Mouse (Mus musculus) liver, embryonic 16.5 days (tissue): ENCODE measurements at regions not wholly inside any gene's neighbourhood (a gene's known extent, or its start where the extent isn't known, plus 50 kb on each side); places are given as distances from the start of the nearest gene placed in this dataset.

Experiments used
- ATAC-seq: fragments of 200-750 bp; cut with Nextera tagmentation; 2 replicates; pipeline ENCODE4 v1.8.0; 2017; ENCODE audit warnings: low read depth, mild to moderate bottlenecking, moderate number of reproducible peaks, moderate library complexity
- H3K27ac ChIP-seq: fragments of 300-500 bp; sonication (generic); 2 replicates; pipeline ENCODE4 v1.5.1; 2014; ENCODE audit warnings: mild to moderate bottlenecking, low read length
- H3K27me3 ChIP-seq: fragments of 300-500 bp; sonication (generic); 2 replicates; pipeline ENCODE4 v1.6.1; 2014; ENCODE audit warnings: low read depth, low read length, mixed read lengths; ENCODE audit not compliant: control insufficient read depth, insufficient read depth
- H3K36me3 ChIP-seq: fragments of 300-500 bp; sonication (generic); 2 replicates; pipeline ENCODE4 v1.6.1; 2014; ENCODE audit warnings: mild to moderate bottlenecking; ENCODE audit not compliant: control insufficient read depth, insufficient read depth
- H3K4me1 ChIP-seq: fragments of 300-500 bp; sonication (generic); 2 replicates; pipeline ENCODE4 v1.6.1; 2014; ENCODE audit warnings: low read depth, low read length, mixed read lengths; ENCODE audit not compliant: control insufficient read depth
- H3K4me2 ChIP-seq: fragments of 300-500 bp; sonication (generic); 2 replicates; pipeline ENCODE4 v1.6.1; 2014; ENCODE audit warnings: low read depth, low read length, mixed read lengths
- H3K4me3 ChIP-seq: fragments of 300-500 bp; sonication (generic); 2 replicates; pipeline ENCODE4 v1.5.1; 2014; ENCODE audit warnings: low read depth, mild to moderate bottlenecking, low read length
- H3K9ac ChIP-seq: fragments of 300-500 bp; sonication (generic); 2 replicates; pipeline ENCODE4 v1.6.1; 2014; ENCODE audit warnings: low read depth, low read length
- H3K9me3 ChIP-seq: fragments of 300-500 bp; sonication (generic); replicated peaks from 2 replicates; pipeline ENCODE4 v1.6.1; 2016; ENCODE audit warnings: low read length; ENCODE audit not compliant: control insufficient read depth
- WGBS: fragments of 180-500 bp; shearing (Covaris S2); extraction: QIAGEN DNeasy Blood & Tissue Kit; methylation state at CpG from one replicate; pipeline ENCODE4 v1.1.7; 2014; ENCODE audit not compliant: insufficient replicate concordance; 5-methylcytosine and 5-hydroxymethylcytosine counted together

DNA sequence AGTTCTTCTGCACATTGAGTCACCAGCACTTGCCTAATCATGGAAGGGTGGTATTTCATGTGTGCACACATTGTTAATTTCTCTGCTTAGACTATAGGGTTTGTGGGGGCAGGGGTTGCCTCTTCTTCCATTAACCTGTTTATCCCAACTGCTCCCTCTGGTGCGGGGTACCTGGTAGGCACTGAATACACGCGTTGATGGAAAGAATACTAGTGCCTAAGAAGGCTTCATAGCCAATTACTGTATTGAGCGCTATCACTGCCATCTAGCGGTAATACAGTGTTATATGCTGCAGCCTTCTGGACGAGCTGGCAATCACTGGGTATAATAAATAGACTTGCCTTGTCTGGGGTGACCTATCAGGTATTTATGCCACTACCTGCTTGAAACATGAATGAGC lies 86.4 kb upstream of the Chd2 start:
- peaks cover 10% of the 10 kb centered on the region for H3K4me1 ChIP-seq
- H3K9me3 ChIP-seq, result no peaks in the 10 kb centered on the region
- 2% methylated on average over 6 of the region's 6 CpGs for WGBS
- no peak overlapping the region for H3K4me3 ChIP-seq
- H3K27me3 ChIP-seq, result no peaks in the 10 kb centered on the region
- no peak overlapping the region for H3K4me2 ChIP-seq
- no peaks in the 10 kb centered on the region for H3K36me3 ChIP-seq
- ATAC-seq, result peak; percentile 70
- no peak overlapping the region for H3K9ac ChIP-seq
- H3K27ac ChIP-seq, result no peak overlapping the region

DNA sequence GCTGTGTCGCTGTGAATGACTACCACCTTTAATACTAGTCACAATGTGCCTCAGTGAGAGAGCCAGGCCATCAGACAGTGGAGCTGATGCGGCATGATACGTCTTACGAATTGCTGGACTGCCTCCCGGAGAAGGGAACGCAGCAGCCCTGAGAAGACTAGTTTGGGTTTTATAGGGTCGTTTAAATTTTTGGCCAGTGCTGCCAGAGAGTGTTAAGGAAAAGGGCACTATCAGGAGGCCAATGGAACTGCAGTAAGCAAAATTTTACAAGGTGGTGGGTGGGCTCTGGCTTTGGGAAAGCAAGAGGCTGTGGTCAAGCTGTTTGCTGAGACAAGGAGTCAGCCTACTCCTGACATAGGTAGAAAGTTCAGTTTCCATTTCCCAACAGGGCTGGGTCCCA lies 84.7 kb upstream of the Chd2 start:
- H3K9ac ChIP-seq, result no peak overlapping the region
- H3K4me3 ChIP-seq, result no peak overlapping the region
- H3K27ac ChIP-seq, result no peak overlapping the region
- WGBS, result 75% methylated on average over 7 of the region's 7 CpGs
- no peak overlapping the region for H3K4me2 ChIP-seq
- peak; percentile 22; the same call in 1 of the 2 replicates for ATAC-seq
- peaks cover 10% of the 10 kb centered on the region for H3K4me1 ChIP-seq
- no peaks in the 10 kb centered on the region for H3K27me3 ChIP-seq
- no peaks in the 10 kb centered on the region for H3K36me3 ChIP-seq
- no peaks in the 10 kb centered on the region for H3K9me3 ChIP-seq

DNA sequence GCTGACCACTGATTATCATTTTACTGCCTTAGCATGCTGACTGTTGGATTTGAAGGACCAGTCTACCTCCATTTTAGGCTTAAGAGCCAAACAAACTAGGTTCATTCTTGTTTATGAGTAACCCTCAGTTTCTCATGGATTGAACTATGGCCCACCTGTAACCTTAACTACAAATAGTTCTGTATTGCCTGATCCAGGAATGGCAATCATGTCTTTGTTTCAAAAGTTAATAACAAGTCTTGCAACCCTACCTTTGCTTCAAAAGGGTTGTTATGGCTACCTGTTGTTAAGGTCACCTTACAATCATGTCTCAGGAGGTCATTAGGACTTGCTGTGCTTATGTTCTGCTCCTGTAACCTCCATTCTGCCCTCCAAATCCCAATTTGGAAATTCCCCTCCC lies 84.0 kb upstream of the Chd2 start:
- no peak for ATAC-seq
- H3K27ac ChIP-seq, result no peak overlapping the region
- H3K9me3 ChIP-seq, result no peaks in the 10 kb centered on the region
- H3K4me2 ChIP-seq, result no peak overlapping the region
- no peaks in the 10 kb centered on the region for H3K36me3 ChIP-seq
- no peak overlapping the region for H3K9ac ChIP-seq
- H3K4me3 ChIP-seq, result no peak overlapping the region
- peaks cover 10% of the 10 kb centered on the region for H3K4me1 ChIP-seq
- no peaks in the 10 kb centered on the region for H3K27me3 ChIP-seq

DNA sequence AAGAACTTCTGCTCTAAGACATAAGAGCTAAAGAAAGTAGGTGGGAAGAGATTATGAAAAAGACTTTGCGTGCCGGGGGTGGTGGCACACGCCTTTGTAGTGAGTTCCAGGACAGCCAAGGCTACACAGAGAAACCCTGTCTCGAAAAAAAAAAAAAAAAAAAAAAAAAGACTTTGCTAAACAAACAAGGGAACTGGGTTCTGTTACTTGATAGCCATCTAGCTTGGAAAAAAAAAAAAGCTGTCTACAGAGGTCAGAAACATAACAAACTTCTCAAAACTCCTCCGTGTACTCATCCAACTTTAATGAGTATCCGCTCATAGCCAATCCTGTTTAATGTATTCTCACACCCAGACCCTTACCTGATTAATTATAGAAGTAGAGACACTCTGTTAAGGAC lies 83.4 kb upstream of the Chd2 start:
- Histone ChIP-seq H3K27ac (no peak overlapping the region), H3K4me1 (peaks cover 10% of the 10 kb centered on the region), H3K4me3 (no peak overlapping the region), H3K27me3 (no peaks in the 10 kb centered on the region), H3K36me3 (no peaks in the 10 kb centered on the region), H3K4me2 (no peak overlapping the region), H3K9ac (no peak overlapping the region), H3K9me3 (no peaks in the 10 kb centered on the region)
- WGBS, result 57% methylated on average over 6 of the region's 6 CpGs
- no peak for ATAC-seq

DNA sequence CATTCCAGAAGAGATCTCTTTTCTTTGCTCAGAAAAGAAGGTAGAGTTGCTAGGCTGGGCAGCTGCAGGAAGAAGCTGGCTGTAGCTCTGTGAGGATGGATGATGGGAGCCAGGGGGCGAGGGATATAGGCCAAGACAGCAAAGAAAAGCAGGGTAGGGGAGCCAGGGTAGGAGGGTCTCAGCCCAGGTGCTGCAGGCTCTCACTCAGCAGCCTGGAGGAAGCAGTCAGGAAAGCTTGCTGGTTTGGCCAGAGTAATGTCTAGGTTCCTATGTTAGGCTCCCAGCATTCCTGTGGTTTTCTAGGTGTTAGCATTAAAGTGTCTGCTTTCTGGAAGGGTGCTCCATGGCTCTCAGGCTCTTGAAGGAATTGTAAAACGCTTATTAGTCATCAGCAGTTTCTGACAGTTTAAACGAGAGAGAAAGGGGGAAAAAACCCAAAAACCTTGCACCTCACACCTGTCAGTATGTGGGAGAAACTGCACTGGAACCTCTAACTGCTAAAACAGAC lies 82.5 kb upstream of the Chd2 start:
- Histone ChIP-seq H3K4me1 (peaks cover 10% of the 10 kb centered on the region), H3K36me3 (no peaks in the 10 kb centered on the region), H3K4me3 (no peak overlapping the region), H3K27me3 (no peaks in the 10 kb centered on the region), H3K4me2 (no peak overlapping the region), H3K9me3 (no peaks in the 10 kb centered on the region), H3K9ac (no peak overlapping the region), H3K27ac (no peak overlapping the region)
- ATAC-seq, result no peak
- WGBS, result 64% methylated on average over 3 of the region's 3 CpGs

DNA sequence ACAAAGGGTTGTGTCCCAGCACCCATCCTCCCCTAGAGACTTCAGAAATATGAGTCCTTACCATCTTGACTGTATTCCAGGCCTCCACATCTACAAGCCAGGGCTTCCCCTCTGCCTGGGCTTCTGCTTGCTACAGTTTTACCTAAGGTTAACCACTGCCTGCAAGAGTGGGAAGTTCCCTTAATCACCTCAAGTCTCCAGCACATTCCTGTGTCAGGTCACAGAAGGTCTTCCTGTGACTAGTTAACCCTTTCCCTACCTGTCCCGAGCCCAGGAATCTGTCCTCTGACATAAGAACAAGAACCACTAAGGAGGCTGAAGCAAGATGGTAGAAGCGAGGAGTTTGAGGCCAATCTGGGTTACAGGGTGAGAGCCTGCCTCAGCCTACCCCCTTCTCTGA lies 80.8 kb upstream of the Chd2 start:
- Histone ChIP-seq H3K9ac (no peak overlapping the region), H3K4me1 (peaks cover 7% of the 10 kb centered on the region), H3K4me3 (no peak overlapping the region), H3K36me3 (no peaks in the 10 kb centered on the region), H3K9me3 (no peaks in the 10 kb centered on the region), H3K27ac (no peak overlapping the region), H3K27me3 (no peaks in the 10 kb centered on the region), H3K4me2 (no peak overlapping the region)
- no peak for ATAC-seq
- WGBS, result 66% methylated on average over 2 of the region's 2 CpGs

DNA sequence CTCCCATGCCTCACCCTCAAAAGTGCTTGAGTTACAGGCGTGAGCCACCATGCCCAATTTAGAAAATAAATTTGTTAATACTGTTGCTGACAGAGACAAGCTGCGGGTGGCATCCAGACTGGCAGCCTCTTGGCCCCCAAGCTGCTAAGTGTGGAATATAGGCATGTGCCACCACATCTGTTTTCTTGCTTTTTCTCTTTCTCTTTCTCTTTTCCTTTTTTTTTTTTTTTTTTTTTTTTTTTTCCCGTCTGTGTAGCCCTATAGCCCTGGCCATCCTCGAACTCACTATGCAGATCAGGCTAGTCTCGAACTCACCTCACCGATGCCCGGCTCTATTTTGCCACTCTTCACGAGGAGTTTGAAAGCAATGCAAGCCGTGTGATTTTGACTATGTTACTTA lies 78.7 kb upstream of the Chd2 start:
- no peak overlapping the region for H3K27ac ChIP-seq
- 81% methylated on average over 9 of the region's 9 CpGs for WGBS
- H3K27me3 ChIP-seq, result no peaks in the 10 kb centered on the region
- no peaks in the 10 kb centered on the region for H3K36me3 ChIP-seq
- no peak overlapping the region for H3K9ac ChIP-seq
- H3K4me2 ChIP-seq, result no peak overlapping the region
- no peaks in the 10 kb centered on the region for H3K9me3 ChIP-seq
- H3K4me1 ChIP-seq, result peaks cover 6% of the 10 kb centered on the region
- no peak for ATAC-seq
- H3K4me3 ChIP-seq, result no peak overlapping the region

DNA sequence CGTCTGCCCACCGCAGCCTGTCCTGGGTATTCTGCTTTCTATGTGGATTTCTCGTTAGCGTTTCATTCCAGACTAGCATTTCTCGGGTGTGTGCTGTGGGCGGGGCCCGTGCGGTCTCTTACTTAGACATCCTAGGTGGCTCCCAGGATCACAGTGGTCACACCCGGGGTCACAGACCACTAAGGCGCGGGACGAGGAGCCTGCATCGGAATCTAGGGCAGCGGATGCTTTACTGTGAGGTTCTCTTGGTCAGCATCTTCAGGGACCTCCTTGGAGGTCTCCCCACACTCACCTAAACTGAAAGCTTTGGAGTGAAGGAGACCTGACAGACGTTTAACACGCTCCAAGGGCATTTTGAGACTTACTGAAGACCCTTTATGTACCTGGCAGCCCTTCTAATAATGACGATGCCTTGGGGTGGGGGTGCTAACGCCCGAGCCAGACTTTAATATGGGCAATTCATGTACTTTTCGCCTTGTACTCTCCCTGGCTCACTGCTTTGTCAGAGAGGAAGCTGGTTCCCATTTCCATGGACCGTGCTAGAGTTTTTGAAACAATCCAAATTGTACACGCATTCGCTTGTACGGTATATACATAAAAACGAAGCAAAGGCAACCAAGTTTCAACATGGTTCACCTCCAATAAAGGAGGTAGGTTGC lies 77.3 kb upstream of the Chd2 start:
- H3K27ac ChIP-seq, result peak overlapping the region; percentile 98
- H3K9ac ChIP-seq, result peak overlapping the region; percentile 79
- no peaks in the 10 kb centered on the region for H3K36me3 ChIP-seq
- peak overlapping the region; percentile 81 for H3K4me2 ChIP-seq
- 3% methylated on average over 25 of the region's 25 CpGs for WGBS
- peaks cover 6% of the 10 kb centered on the region for H3K4me1 ChIP-seq
- H3K9me3 ChIP-seq, result no peaks in the 10 kb centered on the region
- ATAC-seq, result peak; percentile 61
- H3K4me3 ChIP-seq, result peak overlapping the region; percentile 77
- H3K27me3 ChIP-seq, result no peaks in the 10 kb centered on the region

DNA sequence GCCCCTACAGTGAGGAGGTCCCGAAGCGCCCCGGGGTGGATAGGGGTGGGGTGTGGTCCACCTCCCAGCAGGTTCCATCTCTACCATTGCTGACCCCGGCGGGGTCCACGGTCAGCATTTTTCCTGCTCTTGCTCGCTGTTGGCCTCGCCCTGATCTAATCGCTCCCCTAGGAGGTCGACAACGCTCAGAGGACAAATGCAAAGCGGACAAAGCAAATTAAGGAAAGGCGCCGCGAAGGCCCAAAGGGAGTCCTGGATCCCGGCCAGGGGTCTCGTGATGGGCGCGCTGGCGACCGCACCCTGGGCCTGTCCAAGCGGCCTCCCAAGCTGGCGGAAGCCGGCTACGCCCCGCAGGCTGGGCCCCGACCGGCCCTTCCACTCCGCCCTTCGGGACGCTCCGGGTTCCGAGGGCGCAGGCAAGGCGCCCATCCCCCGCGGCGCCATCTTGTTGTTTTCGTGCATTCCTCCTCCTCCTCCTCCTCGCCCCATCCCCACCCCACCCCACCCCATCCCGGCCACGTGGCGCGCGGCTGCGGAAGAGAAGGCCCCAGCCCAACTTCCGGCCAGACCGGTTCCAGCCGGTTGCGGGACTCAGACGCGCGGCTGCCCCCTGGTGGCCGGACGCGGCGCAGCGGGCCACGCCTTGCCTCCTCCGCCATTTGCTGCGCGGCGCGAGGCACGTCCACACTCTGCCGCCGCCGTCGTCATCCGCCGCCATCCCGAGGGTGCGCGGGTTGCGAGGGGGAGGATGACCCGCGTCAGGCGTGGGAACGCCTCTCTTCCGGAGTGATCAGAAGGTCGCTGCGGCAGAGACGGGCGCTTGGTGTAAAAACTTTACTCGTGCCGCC lies 76.5 kb upstream of the Chd2 start:
- ATAC-seq, result peak; percentile 92
- WGBS, result under 1% methylated on average over 85 of the region's 86 CpGs
- H3K27me3 ChIP-seq, result no peaks in the 10 kb centered on the region

More for the DNA sequence above, 76.5 kb upstream of the Chd2 start:
- H3K9me3 ChIP-seq, result no peaks in the 10 kb centered on the region
- H3K36me3 ChIP-seq, result no peaks in the 10 kb centered on the region
- peak overlapping the region; percentile 77 for H3K4me3 ChIP-seq
- peaks cover 6% of the 10 kb centered on the region for H3K4me1 ChIP-seq
- H3K9ac ChIP-seq, result peak overlapping the region; percentile 88
- peak overlapping the region; percentile 98 for H3K27ac ChIP-seq
- peak overlapping the region; percentile 91 for H3K4me2 ChIP-seq
